Mouse (Mus musculus) limb, embryonic 12.5 days (tissue): Measurements from ENCODE around the gene Mrc2. TPM values are rescaled to one million over a fixed set of nuclear protein-coding genes. Genes with fewer than 3 reads are reported as not detected.

ENCODE experiments used
- ATAC-seq: fragments of 200-750 bp; cut with Nextera tagmentation; 2 replicates; pipeline ENCODE4 v1.8.0; 2017; ENCODE audit warnings: low read depth, moderate TSS enrichment; ENCODE audit not compliant: insufficient number of reproducible peaks, insufficient read depth, low FRiP score, low TSS enrichment
- H3K27ac ChIP-seq: fragments of 300-500 bp; sonication (generic); 2 replicates; pipeline ENCODE4 v1.5.1; 2016; ENCODE audit warnings: mild to moderate bottlenecking, moderate library complexity
- H3K27me3 ChIP-seq: fragments of 300-500 bp; sonication (generic); 2 replicates; pipeline ENCODE4 v1.6.1; 2016; ENCODE audit warnings: mild to moderate bottlenecking, moderate library complexity
- H3K36me3 ChIP-seq: fragments of 300-500 bp; sonication (generic); 2 replicates; pipeline ENCODE4 v1.6.1; 2016; ENCODE audit warnings: mild to moderate bottlenecking, moderate library complexity
- H3K4me1 ChIP-seq: fragments of 300-500 bp; sonication (generic); replicated peaks from 2 replicates; pipeline ENCODE4 v1.6.1; 2016
- H3K4me2 ChIP-seq: fragments of 300-500 bp; sonication (generic); 2 replicates; pipeline ENCODE4 v1.6.1; 2016; ENCODE audit warnings: mild to moderate bottlenecking, moderate library complexity
- H3K4me3 ChIP-seq: fragments of 300-500 bp; sonication (generic); replicated peaks from 2 replicates; pipeline ENCODE4 v1.5.1; 2016; ENCODE audit warnings: mild to moderate bottlenecking
- H3K9ac ChIP-seq: fragments of 300-500 bp; sonication (generic); replicated peaks from 2 replicates; pipeline ENCODE4 v1.6.1; 2016; ENCODE audit warnings: mild to moderate bottlenecking, moderate library complexity
- H3K9me3 ChIP-seq: fragments of 300-500 bp; sonication (generic); 2 replicates; pipeline ENCODE4 v1.6.1; 2016; ENCODE audit warnings: mild to moderate bottlenecking, moderate library complexity
- WGBS: fragments of 180-500 bp; shearing (Covaris S2); methylation state at CpG from one replicate; pipeline ENCODE4 v1.1.7; 2016; 5-methylcytosine and 5-hydroxymethylcytosine counted together
- polyA plus RNA-seq: library from polyadenylated mRNA; unstranded; fragments of >200 nt; fragmentation: Nextera tagmentation; extraction: Ambion mirVana; gene quantifications from 2 replicates; pipeline ENCODE4 v1.2.1, GENCODE M21; 2016

The Mrc2 gene
- 35.0 and 37.3 TPM in 2 replicates for polyA plus RNA-seq

DNA sequence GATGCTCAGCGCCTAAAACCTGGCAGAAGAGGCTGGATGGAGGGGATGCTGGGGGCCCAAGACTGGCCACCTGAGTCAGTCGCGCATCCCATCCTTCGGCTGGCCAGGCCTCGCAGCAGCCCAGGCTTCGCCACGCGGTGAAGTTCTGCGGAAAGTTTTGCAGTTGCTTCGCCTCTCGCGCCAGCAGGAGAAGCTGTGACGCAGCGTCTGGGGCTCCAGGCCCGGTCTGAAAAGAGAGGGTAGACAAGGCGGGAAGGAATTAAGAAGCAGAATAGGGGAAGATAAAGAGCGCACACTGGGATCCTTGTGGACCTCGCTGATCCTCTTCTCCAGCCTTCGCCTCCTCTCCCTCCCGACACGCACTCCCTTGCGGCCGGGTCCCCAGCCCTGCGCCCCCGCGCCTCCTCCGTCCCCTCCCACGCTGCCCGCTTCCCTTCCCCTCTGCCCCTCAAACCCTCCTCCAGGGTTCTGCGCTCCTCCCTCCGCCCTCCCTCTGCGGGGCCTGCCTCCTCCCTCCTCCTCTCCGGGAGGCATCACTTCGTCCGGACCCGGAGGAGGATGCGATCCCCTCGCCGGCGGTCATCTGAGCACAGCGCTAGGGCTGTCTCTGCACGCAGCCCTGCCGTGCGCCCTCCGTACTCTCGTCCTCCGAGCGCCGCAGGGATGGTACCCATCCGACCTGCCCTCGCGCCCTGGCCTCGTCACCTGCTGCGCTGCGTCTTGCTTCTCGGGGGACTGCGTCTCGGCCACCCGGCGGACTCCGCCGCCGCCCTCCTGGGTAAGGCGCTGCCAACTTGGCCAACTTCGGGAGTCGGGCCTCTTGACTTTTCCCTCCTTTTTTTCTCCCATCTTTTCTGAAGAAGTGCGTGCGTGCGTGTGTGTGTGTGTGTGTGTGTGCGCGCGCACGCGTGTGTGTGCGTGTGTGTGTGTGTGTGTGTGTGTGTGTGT is at the start of gene Mrc2:
Gene Mrc2, plus strand, starts transcription at position 520 of the 948 bp plus-strand sequence.
- under 1% methylated on average over 69 of the region's 75 CpGs for WGBS
- H3K27ac ChIP-seq: peak within 1 kb of the TSS; percentile 99
- no peaks in the 10 kb centered on the region for H3K27me3 ChIP-seq
- peak within 1 kb of the TSS; percentile 93 for H3K9ac ChIP-seq
- peaks cover 54% of the 10 kb centered on the region for H3K4me1 ChIP-seq
- H3K4me3 ChIP-seq: peak within 1 kb of the TSS; percentile 80
- H3K36me3 ChIP-seq: peaks cover 29% of the 10 kb centered on the region
- peak; percentile 64 for ATAC-seq
- H3K4me2 ChIP-seq: peak within 1 kb of the TSS; percentile 90
- H3K9me3 ChIP-seq: no peaks in the 10 kb centered on the region

DNA sequence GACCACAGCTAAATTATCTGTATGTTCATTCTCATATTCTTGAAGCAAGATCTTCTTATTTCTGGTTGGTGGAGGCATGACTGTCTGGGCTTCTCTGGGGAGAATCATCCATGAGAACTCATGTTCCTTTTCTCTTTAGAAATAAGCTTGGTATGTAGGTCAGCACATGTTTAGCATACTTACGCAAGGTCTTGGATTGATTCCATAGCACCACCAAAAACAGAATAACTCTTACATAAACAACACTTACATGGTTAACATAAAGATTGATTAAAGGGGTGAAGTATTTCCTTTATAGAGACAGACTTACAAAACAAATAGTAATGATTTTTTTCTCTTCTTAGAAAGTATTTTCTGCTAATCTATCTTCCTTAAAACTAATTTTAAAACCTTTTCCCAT is 46.1 kb upstream of the Mrc2 start:
- Histone ChIP-seq H3K4me3 (no peak overlapping the region), H3K9me3 (no peaks in the 10 kb centered on the region), H3K9ac (no peak overlapping the region), H3K4me1 (no peaks in the 10 kb centered on the region), H3K27me3 (no peaks in the 10 kb centered on the region), H3K27ac (no peak overlapping the region), H3K36me3 (peaks cover 78% of the 10 kb centered on the region), H3K4me2 (no peak overlapping the region)
- 100% methylated on average over 1 of the region's 1 CpGs for WGBS
- ATAC-seq: no peak

GRCm38 (mm10) chr11:105246785-105247184 is 45.7 kb upstream of the Mrc2 start:
- no peak for ATAC-seq
- Histone ChIP-seq H3K9me3 (no peaks in the 10 kb centered on the region), H3K4me2 (no peak overlapping the region), H3K9ac (no peak overlapping the region), H3K4me1 (no peaks in the 10 kb centered on the region), H3K27ac (no peak overlapping the region), H3K4me3 (no peak overlapping the region), H3K36me3 (peaks cover 78% of the 10 kb centered on the region), H3K27me3 (no peaks in the 10 kb centered on the region)
- 92% methylated on average over 6 of the region's 6 CpGs for WGBS

DNA sequence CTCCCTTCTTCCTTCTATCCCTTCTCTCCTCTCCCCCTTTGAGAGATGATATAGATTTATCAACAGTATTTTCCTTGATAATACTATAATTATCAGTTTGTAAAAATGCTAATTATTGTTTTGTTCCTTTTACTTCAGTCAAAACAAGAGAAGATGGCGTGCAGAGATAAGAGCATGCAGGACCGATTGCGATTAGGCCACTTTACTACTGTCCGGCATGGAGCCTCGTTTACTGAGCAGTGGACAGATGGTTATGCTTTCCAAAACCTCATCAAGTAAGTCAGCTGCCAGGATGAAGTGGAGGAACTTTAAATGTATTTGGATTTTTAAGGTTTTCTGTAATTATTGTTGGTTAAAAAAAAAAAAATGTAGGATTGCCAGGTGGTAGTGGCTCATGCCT is 45.1 kb upstream of the Mrc2 start:
- H3K4me1 ChIP-seq: no peaks in the 10 kb centered on the region
- no peak for ATAC-seq
- H3K4me3 ChIP-seq: no peak overlapping the region
- no peak overlapping the region for H3K27ac ChIP-seq
- no peak overlapping the region for H3K9ac ChIP-seq
- no peaks in the 10 kb centered on the region for H3K9me3 ChIP-seq
- H3K27me3 ChIP-seq: no peaks in the 10 kb centered on the region
- WGBS: 88% methylated on average over 5 of the region's 5 CpGs
- H3K4me2 ChIP-seq: no peak overlapping the region
- H3K36me3 ChIP-seq: peaks cover 75% of the 10 kb centered on the region

GRCm38 (mm10) chr11:105259733-105260132 is 32.7 kb upstream of the Mrc2 start:
- H3K9ac ChIP-seq: no peak overlapping the region
- H3K4me2 ChIP-seq: no peak overlapping the region
- no peaks in the 10 kb centered on the region for H3K27me3 ChIP-seq
- no peak overlapping the region for H3K4me3 ChIP-seq
- peaks cover 71% of the 10 kb centered on the region for H3K36me3 ChIP-seq
- ATAC-seq: no peak
- H3K9me3 ChIP-seq: no peaks in the 10 kb centered on the region
- peaks cover 7% of the 10 kb centered on the region; the same call in 1 of the 2 replicates for H3K4me1 ChIP-seq
- WGBS: 74% methylated on average over 3 of the region's 3 CpGs
- H3K27ac ChIP-seq: no peak overlapping the region

DNA sequence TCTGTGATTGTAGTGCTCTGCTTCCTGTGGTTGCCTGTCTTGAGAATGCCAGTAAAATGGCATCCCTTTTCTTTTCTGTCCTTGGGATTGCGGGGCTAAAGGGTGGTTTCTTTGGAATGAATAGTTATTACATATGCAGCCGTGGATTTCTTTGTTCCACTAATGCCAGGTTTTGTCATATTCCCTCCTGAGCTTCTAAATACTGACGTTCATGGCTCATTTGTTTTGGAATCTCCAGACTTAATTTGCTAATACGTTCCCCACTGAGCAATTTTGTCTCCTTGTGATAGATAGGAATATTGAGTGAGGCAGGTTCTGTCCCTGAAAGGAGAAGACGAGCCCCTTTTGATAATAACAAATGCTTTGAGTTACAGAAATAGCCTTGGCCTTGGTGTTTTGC is 31.3 kb upstream of the Mrc2 start:
- no peak for ATAC-seq
- Histone ChIP-seq H3K9ac (no peak overlapping the region), H3K4me2 (no peak overlapping the region), H3K27ac (peak overlapping the region; percentile 45; the same call in 1 of the 2 replicates), H3K9me3 (no peaks in the 10 kb centered on the region), H3K36me3 (peaks cover 70% of the 10 kb centered on the region), H3K4me3 (no peak overlapping the region), H3K27me3 (no peaks in the 10 kb centered on the region), H3K4me1 (peaks cover 7% of the 10 kb centered on the region; the same call in 1 of the 2 replicates)
- 75% methylated on average over 5 of the region's 5 CpGs for WGBS

DNA sequence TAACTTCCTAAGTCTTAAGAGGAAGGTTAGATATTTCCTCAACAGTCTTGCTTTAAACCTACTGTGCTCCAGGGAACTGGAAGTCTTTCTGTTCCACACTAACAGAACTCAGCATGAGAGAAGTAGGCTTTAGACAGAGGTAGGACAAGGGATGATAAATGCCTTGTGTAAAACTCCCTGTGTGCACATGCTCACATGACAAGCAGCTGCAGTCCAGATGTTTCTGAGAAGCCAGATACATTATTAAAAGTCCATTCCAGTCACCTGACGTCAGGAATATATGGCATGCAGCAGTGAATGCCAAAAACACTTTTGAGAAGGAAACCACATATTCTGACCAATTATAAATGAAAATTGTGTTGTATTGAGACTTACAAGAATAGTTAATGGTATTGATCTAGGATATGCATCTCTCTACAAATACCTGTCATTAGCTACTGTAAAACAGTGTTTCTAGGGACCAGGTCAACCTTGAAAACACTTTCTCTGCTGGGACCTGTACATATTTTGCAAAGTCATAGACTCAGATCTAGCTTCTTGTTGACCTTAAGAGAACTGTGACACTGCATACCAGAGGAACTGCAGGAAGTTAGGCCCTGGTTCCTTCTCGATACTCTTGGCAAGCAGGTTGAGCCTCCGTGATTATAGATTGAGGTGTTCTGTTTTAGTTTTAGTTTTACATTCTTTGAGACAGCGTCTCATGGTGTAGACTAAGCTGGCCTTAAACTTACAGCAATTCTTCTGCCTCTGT is 30.7 kb upstream of the Mrc2 start:
- Histone ChIP-seq H3K4me2 (no peak overlapping the region), H3K36me3 (peaks cover 71% of the 10 kb centered on the region), H3K9me3 (no peaks in the 10 kb centered on the region), H3K27ac (peak overlapping the region; percentile 45; the same call in 1 of the 2 replicates), H3K4me3 (no peak overlapping the region), H3K4me1 (peaks cover 7% of the 10 kb centered on the region; the same call in 1 of the 2 replicates), H3K9ac (no peak overlapping the region), H3K27me3 (no peaks in the 10 kb centered on the region)
- 63% methylated on average over 4 of the region's 4 CpGs for WGBS
- ATAC-seq: no peak

DNA sequence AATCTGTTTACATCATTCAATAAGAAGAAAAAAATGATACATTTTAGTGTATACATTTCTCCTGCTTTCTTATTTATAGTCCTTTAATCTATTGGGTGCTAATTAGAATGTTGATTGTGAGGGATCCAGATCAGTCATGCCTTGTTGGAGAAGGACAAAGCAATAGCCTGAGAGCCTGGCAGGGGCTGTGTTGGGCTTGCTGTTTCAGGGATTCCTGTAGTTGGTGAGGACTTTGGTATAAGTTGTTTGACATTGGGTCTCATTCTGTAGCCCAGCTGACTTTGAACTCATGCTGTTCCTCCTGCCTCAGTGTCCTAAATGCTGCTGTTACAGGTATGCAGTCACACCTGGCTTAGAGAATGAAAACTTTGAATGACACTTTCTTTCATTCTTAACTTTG is 27.9 kb upstream of the Mrc2 start:
- no peak for ATAC-seq
- Histone ChIP-seq H3K36me3 (peaks cover 72% of the 10 kb centered on the region), H3K9me3 (no peaks in the 10 kb centered on the region), H3K4me2 (no peak overlapping the region), H3K4me3 (no peak overlapping the region), H3K27ac (no peak overlapping the region), H3K27me3 (no peaks in the 10 kb centered on the region), H3K4me1 (peaks cover 7% of the 10 kb centered on the region; the same call in 1 of the 2 replicates), H3K9ac (no peak overlapping the region)

- Histone ChIP-seq H3K4me2 (no peak overlapping the region), H3K9ac (no peak overlapping the region), H3K4me1 (peaks cover 7% of the 10 kb centered on the region; the same call in 1 of the 2 replicates), H3K4me3 (no peak overlapping the region), H3K9me3 (no peaks in the 10 kb centered on the region), H3K36me3 (peaks cover 69% of the 10 kb centered on the region), H3K27me3 (no peaks in the 10 kb centered on the region), H3K27ac (no peak overlapping the region)
- ATAC-seq: no peak
- WGBS: 83% methylated on average over 3 of the region's 3 CpGs
These were observed 27.5 kb upstream of the Mrc2 start for GRCm38 (mm10) chr11:105264988-105265387.

DNA sequence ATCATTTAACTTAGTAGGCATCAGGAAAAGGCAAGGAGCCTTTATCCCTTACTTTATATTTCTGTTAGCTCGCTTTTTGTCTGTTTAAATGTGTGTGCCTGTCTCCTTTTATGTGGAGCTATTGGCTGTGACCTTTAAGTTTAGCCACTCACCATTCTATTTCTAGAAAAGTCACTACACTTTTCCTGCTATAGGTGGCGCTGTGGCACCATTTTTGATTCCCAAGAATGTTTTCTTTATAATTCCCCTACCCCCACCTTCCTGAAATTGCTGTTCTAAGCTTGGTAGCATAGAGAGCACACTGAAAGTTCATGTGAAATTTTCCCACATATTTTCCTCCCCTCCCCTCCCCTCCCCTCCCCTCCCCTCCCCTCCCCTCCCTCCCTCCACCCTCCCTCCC is 22.3 kb upstream of the Mrc2 start:
- ATAC-seq: 0 out of 2 replicates have a peak, but pooled peaks have one; percentile 15
- Histone ChIP-seq H3K27ac (no peak overlapping the region), H3K4me1 (no peaks in the 10 kb centered on the region), H3K4me2 (no peak overlapping the region), H3K36me3 (peaks cover 74% of the 10 kb centered on the region), H3K4me3 (no peak overlapping the region), H3K27me3 (no peaks in the 10 kb centered on the region), H3K9me3 (no peaks in the 10 kb centered on the region), H3K9ac (no peak overlapping the region)
- 16% methylated on average over 2 of the region's 2 CpGs for WGBS

- Histone ChIP-seq H3K36me3 (peaks cover 80% of the 10 kb centered on the region), H3K27ac (no peak overlapping the region), H3K9me3 (no peaks in the 10 kb centered on the region), H3K9ac (no peak overlapping the region), H3K4me3 (no peak overlapping the region), H3K27me3 (no peaks in the 10 kb centered on the region), H3K4me1 (peaks cover 41% of the 10 kb centered on the region), H3K4me2 (no peak overlapping the region)
- ATAC-seq: no peak
- 87% methylated on average over 6 of the region's 6 CpGs for WGBS
These were observed 12.0 kb upstream of the Mrc2 start for GRCm38 (mm10) chr11:105280456-105280855.
